Mouse (Mus musculus) heart, embryonic 14.5 days (tissue): ENCODE data around the gene Duxf3. TPM values are rescaled to one million over a fixed set of nuclear protein-coding genes. Genes with fewer than 3 reads are reported as not detected.
A peak's percentile ranks its signal among the peaks of the same experiment; 100 is the strongest.
"Not testable (repeated sequence)": the region's sequence is repeated elsewhere in the genome, so short reads cannot be mapped to it uniquely, and the experiment has no call there.

Experiments
- ATAC-seq: fragments of 200-750 bp; cut with Nextera tagmentation; 2 replicates; pipeline ENCODE4 v1.8.0; 2017; ENCODE audit warnings: low read depth, moderate TSS enrichment; ENCODE audit not compliant: insufficient number of reproducible peaks, insufficient read depth, low FRiP score
- H3K27ac ChIP-seq, 2 experiments: fragments of 200-500 bp in 1 of 2; fragments of 300-500 bp in 1 of 2; sonication (generic) in 1 of 2; replicated peaks in 1 of 2; 2 replicates each; pipeline ENCODE4 v1.5.1; 2012 to 2014; ENCODE audit warnings: low read depth in 2 of 2, low read length in 2 of 2, control low read depth in 1 of 2, mild to moderate bottlenecking in 1 of 2, mixed read lengths in 1 of 2; ENCODE audit not compliant: control insufficient read depth in 1 of 2, insufficient read depth in 1 of 2
- H3K27me3 ChIP-seq: fragments of 300-500 bp; sonication (generic); 2 replicates; pipeline ENCODE4 v1.6.1; 2014; ENCODE audit warnings: mild to moderate bottlenecking, low read length, control low read depth; ENCODE audit not compliant: control insufficient read depth, insufficient read depth
- H3K36me3 ChIP-seq: fragments of 300-500 bp; sonication (generic); 2 replicates; pipeline ENCODE4 v1.6.1; 2014; ENCODE audit warnings: mild to moderate bottlenecking, control low read depth, low read length, mixed read lengths; ENCODE audit not compliant: control insufficient read depth, insufficient read depth
- H3K4me1 ChIP-seq, 2 experiments: fragments of 200-500 bp in 1 of 2; fragments of 300-500 bp in 1 of 2; sonication (generic) in 1 of 2; 2 replicates each; pipeline ENCODE4 v1.6.1; 2012 to 2014; ENCODE audit warnings: low read length in 2 of 2, control low read depth in 1 of 2, mixed read lengths in 1 of 2; ENCODE audit not compliant: control insufficient read depth in 2 of 2, insufficient read depth in 2 of 2
- H3K4me2 ChIP-seq: fragments of 300-500 bp; sonication (generic); 2 replicates; pipeline ENCODE4 v1.6.1; 2014; ENCODE audit warnings: mild to moderate bottlenecking, low read length
- H3K4me3 ChIP-seq, 2 experiments: fragments of 200-500 bp in 1 of 2; fragments of 300-500 bp in 1 of 2; sonication (generic) in 1 of 2; 2 replicates each; pipeline ENCODE4 v1.5.1; 2012 to 2014; ENCODE audit warnings: low read length in 2 of 2, mild to moderate bottlenecking in 2 of 2, control low read depth in 1 of 2, low read depth in 1 of 2, moderate library complexity in 1 of 2; ENCODE audit not compliant: control insufficient read depth in 1 of 2, insufficient read depth in 1 of 2
- H3K9ac ChIP-seq: fragments of 300-500 bp; sonication (generic); 2 replicates; pipeline ENCODE4 v1.6.1; 2014; ENCODE audit warnings: mild to moderate bottlenecking, low read length
- H3K9me3 ChIP-seq: fragments of 300-500 bp; sonication (generic); 2 replicates; pipeline ENCODE4 v1.6.1; 2016; ENCODE audit warnings: low read length, control low read depth; ENCODE audit not compliant: control insufficient read depth
- WGBS: fragments of 180-500 bp; shearing (Covaris S2); extraction: QIAGEN DNeasy Blood & Tissue Kit; methylation state at CpG from one replicate; pipeline ENCODE4 v1.1.7; 2014; 5-methylcytosine and 5-hydroxymethylcytosine counted together
- polyA plus RNA-seq: library from polyadenylated mRNA; unstranded; fragments of >200 nt; fragmentation: Nextera tagmentation; extraction: Ambion mirVana; gene quantifications from 2 replicates; pipeline ENCODE4 v1.2.1, GENCODE M21; 2014

Gene Duxf3
- polyA plus RNA-seq, 1 experiment from 2014 or later = not detected

GRCm38 (mm10) chr10:58238984-58239740, 6.7 kb upstream of the Duxf3 start:
- H3K36me3 ChIP-seq = not testable (repeated sequence)

GRCm38 (mm10) chr10:58236613-58237012, 4.1 kb upstream of the Duxf3 start, which contains the start of gene Gm4981:
Gene Gm4981, minus strand, starts transcription at chr10:58236701.
- Histone ChIP-seq H3K4me2 (no peak within 1 kb of the TSS), H3K9me3 (peaks cover 17% of the 10 kb centered on the region), H3K27me3 (no peaks in the 10 kb centered on the region), H3K27ac (no peak within 1 kb of the TSS), H3K9ac (no peak within 1 kb of the TSS), H3K4me3 (no peak within 1 kb of the TSS), H3K36me3 (no peaks in the 10 kb centered on the region), H3K4me1 (no peaks in the 10 kb centered on the region)
- no peak for ATAC-seq
- WGBS = 81% methylated on average over 10 of the region's 10 CpGs

More at GRCm38 (mm10) chr10:58238984-58239740, 6.7 kb upstream of the Duxf3 start:
- H3K27ac ChIP-seq, H3K9me3 ChIP-seq, H3K4me2 ChIP-seq, H3K27me3 ChIP-seq, H3K9ac ChIP-seq, H3K4me1 ChIP-seq, H3K4me3 ChIP-seq: not testable (repeated sequence)
- peak; percentile 80 for ATAC-seq
- WGBS = 70% methylated on average over 7 of the region's 8 CpGs

GRCm38 (mm10) chr10:58234985-58235384, 2.5 kb upstream of the Duxf3 start:
- not testable (repeated sequence) for H3K9ac ChIP-seq, H3K27me3 ChIP-seq, H3K36me3 ChIP-seq, ATAC-seq, H3K4me1 ChIP-seq, H3K4me3 ChIP-seq, H3K4me2 ChIP-seq, H3K27ac ChIP-seq
- H3K9me3 ChIP-seq = peaks cover 21% of the 10 kb centered on the region
- WGBS = 70% methylated on average over 4 of the region's 4 CpGs

- H3K4me3 ChIP-seq, H3K27ac ChIP-seq, H3K9ac ChIP-seq, H3K4me2 ChIP-seq, H3K36me3 ChIP-seq, ATAC-seq, H3K27me3 ChIP-seq, H3K4me1 ChIP-seq: not testable (repeated sequence)
- H3K9me3 ChIP-seq = peaks cover 18% of the 10 kb centered on the region
Observed at GRCm38 (mm10) chr10:58233740-58234121, 1.3 kb upstream of the Duxf3 start.

- peak; percentile 39 for ATAC-seq
- 67% methylated on average over 9 of the region's 10 CpGs for WGBS
- not testable (repeated sequence) for H3K4me2 ChIP-seq, H3K36me3 ChIP-seq, H3K27ac ChIP-seq, H3K27me3 ChIP-seq, H3K9ac ChIP-seq, H3K4me1 ChIP-seq, H3K4me3 ChIP-seq
- H3K9me3 ChIP-seq = peaks cover 18% of the 10 kb centered on the region
Observed at GRCm38 (mm10) chr10:58233054-58233739, 722 bp upstream of the Duxf3 start.

- peak; percentile 83 for ATAC-seq
- not testable (repeated sequence) for H3K4me3 ChIP-seq, H3K27ac ChIP-seq, H3K27me3 ChIP-seq, H3K4me2 ChIP-seq, H3K36me3 ChIP-seq, H3K4me1 ChIP-seq, H3K9ac ChIP-seq
- 82% methylated on average over 30 of the region's 35 CpGs for WGBS
- H3K9me3 ChIP-seq = peaks cover 18% of the 10 kb centered on the region
Observed at GRCm38 (mm10) chr10:58231779-58232640, 465 bp downstream of the Duxf3 start.

- ATAC-seq = peak; percentile 49
- not testable (repeated sequence) for H3K9ac ChIP-seq, H3K36me3 ChIP-seq, H3K4me3 ChIP-seq, H3K4me1 ChIP-seq, H3K4me2 ChIP-seq, H3K27me3 ChIP-seq, H3K27ac ChIP-seq
- WGBS = 76% methylated on average over 5 of the region's 7 CpGs
- H3K9me3 ChIP-seq = peaks cover 14% of the 10 kb centered on the region
Observed at GRCm38 (mm10) chr10:58231088-58231487, 1.4 kb downstream of the Duxf3 start.
